Mouse (Mus musculus) splenic B cell, adult 2 months (primary cell): ENCODE data around the gene Comtd1.

Source experiments
- DNase-seq: peaks from one replicate; pipeline ENCODE4 v3.0.0-alpha.2; 2011; ENCODE audit warnings: low read depth, low spot score
- H3K27me3 ChIP-seq: 2 replicates; pipeline ENCODE4 v1.6.1; 2012; ENCODE audit warnings: mild to moderate bottlenecking, low read length, moderate library complexity, mixed read lengths; ENCODE audit not compliant: control insufficient read depth, poor library complexity, insufficient read depth, severe bottlenecking
- H3K36me3 ChIP-seq: 2 replicates; pipeline ENCODE4 v1.6.1; 2012; ENCODE audit warnings: mild to moderate bottlenecking, low read length, moderate library complexity, mixed read lengths; ENCODE audit not compliant: control insufficient read depth, poor library complexity, insufficient read depth, severe bottlenecking

The Comtd1 gene

DNA sequence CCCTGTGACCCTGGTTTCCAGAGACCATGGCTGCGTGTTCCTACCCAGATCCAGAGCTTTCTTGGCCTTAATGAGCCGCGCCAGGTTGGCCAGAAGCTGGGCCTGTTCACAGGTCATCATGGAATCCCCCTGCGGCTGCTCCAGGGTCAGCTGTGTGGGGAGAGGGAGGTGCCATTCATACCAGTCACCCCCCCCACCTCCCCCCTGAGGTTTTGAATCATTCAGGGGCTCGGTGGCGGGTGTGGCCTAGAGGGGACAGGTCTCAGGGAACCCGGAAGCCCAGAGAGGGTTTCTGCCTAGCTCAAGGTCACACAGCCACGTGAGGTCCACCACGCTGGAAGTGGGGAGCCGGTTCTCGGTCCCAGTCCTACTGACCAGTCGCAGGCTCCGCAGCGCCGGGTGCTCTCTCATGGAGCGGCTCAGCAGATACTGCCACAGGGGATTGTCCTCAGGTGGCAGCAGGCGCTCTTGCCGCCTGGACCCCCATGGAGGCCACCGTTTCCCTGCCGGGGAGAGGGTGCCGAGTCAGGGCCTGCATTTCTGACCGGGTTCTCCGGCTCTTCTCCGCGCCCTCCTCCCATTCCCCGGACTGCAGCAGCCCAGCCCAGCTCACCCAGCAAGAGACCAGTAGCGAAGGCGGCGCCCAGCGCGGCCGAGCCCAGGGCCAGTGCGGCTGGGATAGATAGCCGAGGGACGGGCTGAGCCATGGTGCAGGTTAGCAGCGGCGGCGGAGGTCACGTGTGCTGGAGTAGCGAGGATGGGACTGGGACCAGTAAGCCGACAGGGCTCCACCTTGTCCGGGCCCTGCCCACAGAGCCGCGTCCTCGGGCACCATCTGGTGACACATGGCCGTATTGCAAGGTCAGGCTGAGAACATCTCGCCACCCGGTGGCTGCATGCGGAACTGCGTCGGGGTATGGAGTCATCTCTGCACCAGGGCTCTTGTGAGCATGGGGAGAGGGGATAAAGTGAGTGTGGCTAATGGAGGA, at the start of gene Comtd1:
Gene Comtd1 (minus strand): TSS at position 812 of the 989 bp plus-strand sequence.
- no peaks in the 10 kb centered on the region for H3K27me3 ChIP-seq
- H3K36me3 ChIP-seq: peaks cover 2% of the 10 kb centered on the region
- DNase-seq: peak; percentile 93

DNA sequence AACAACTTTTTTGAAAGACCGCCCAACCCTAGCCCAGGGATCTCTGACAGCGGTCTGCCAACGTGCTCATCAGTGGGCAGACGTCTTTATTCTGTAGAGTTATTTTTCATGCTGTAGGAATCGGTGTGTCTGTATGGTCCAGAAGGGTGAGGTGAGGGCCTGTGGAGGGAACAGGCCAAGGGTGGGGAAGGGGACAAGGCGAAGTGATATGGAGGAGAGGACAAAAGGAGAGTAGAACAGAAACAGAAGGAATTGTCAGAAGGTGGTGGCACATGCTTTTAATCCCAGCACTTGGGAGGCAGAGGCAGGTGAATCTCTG, 43.5 kb upstream of the Comtd1 start:
- Histone ChIP-seq H3K36me3 (no peaks in the 10 kb centered on the region), H3K27me3 (no peaks in the 10 kb centered on the region)
- DNase-seq: no peak

DNA sequence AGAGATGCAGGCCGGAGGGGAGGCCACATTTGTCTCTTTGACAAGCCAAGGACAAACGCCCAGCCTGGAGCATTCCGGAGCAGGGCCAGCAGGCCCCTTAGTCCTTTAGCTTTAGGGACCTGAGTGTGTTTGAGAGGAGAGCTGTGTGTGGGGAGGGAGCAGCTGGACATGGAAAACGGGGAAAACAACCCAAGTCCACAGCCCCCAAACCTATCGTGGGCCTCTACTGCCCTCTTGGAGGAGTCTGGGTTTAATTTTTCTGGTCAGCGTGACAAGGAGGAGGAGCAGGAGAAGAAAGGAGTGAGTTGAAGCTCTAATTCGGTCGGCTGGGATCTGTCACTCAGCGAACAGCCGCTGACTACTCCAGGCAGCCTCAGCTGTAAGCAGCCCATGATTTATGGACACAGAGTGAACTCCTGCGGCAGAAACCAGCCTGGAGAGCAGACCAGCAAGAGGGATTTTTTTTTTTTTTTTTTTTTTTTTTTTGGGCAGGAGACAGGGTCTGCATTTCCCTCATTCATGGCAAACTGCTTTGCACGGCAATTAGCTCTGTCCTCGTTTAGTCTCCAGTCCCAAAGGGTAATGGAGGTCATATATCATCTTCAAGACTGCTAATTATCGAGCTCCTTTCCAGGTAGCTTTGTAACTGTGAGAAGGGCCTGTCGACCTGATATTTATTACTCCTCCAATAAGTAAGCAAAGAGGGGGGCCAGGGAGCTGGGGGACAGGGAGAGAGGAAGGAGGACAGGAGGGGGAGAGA, 43.0 kb upstream of the Comtd1 start:
- Histone ChIP-seq H3K36me3 (no peaks in the 10 kb centered on the region), H3K27me3 (no peaks in the 10 kb centered on the region)
- DNase-seq: no peak

DNA sequence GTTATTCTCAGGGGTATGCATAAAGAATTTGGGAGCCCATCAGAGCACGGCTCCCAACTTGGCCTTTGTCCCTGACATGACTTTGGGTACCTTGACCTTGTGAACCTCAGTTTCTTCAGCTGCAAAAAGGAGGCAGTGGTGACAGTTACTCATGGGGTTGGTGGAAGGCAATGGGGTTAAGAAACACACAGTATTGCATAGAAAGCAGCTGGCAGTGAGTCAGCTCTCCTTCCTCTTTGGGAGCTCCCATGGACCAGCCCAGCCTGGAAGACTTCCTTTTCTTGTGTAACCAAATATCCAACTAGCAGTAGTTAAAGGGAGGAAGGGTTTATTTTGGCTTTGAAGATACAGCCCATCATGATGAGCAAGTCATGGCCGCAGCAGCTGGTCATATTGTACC, 41.7 kb upstream of the Comtd1 start:
- H3K36me3 ChIP-seq: no peaks in the 10 kb centered on the region
- H3K27me3 ChIP-seq: no peaks in the 10 kb centered on the region
- no peak for DNase-seq

DNA sequence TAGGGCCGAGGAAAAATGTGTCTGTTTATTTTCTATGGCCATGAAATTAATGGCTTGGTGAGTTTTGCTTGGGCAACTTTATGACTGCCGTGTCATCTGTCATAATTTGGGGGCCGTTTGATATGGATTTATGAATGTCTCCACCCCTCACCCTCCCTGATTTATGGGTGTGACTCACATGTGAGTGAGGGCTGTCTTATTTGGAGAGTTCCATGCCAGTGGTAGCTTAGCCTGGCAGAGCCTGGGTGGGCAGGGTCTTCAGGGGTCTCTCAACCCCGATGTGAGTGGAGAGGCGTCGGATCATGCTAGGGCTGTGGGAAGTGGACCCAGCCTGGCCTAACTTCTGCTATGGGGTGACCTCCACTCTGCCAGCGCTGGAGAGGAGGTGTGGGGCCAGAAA, 18.0 kb upstream of the Comtd1 start:
- Histone ChIP-seq H3K36me3 (no peaks in the 10 kb centered on the region), H3K27me3 (no peaks in the 10 kb centered on the region)
- DNase-seq: no peak

DNA sequence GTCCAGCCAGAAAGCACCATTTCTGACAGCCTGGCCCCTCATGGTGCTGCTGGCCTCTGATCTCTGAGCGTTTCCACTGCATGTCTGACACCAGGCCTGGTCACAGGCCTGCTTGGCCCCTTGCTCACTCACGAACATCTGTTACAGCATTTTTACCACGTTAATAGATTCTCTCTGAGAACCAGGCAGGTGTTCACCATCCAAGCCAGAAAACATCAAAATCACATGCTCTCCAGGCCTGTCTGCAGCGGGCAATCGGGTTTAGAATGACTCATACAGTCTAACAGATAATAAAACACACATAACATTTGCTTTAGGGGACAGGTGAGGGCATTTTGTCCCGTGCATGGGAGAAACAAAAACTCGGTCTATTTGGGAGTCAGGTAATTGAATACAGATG, 17.5 kb upstream of the Comtd1 start:
- Histone ChIP-seq H3K27me3 (no peaks in the 10 kb centered on the region), H3K36me3 (no peaks in the 10 kb centered on the region)
- DNase-seq: no peak

DNA sequence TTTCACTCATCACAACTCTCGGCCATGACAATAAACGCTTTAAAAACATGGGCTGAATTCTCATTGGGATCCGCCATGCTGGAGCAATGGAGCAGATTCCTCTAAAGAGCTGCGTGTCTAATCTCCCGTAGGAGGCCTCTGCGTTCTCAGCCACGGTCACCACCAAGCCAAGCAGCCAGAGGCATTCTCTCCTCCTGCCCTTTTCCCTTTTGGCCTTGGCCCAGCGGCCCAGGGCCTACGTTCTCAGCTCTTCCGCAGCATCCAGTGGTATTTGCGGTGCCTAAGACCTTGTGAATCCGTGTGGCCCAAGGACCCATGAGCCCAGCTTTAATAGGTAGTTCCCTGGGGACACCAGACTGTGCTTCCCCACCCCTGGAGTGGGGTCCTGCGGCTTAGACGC, 8.1 kb upstream of the Comtd1 start:
- Histone ChIP-seq H3K36me3 (no peaks in the 10 kb centered on the region), H3K27me3 (no peaks in the 10 kb centered on the region)
- no peak for DNase-seq

DNA sequence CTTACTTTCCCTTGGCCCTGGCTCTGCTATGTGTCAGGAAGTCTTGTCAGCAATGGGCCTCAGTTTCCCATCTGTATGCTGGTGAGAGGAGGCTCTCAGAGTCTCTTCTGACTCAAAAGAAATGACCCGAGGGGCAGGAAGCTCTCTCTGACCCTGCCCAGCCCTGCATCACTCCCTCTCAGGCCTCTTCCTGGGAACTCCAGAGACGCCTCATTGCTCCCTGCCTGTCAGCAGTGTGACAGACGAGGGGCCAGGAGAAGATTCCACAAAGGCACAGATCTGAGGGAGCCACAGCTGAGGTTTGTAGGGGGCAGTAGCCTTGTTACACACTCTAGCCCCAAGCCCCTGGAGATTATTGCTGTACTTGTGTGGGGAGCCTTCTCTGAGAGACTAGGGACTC, 7.2 kb upstream of the Comtd1 start:
- H3K27me3 ChIP-seq: no peaks in the 10 kb centered on the region
- no peak for DNase-seq
- H3K36me3 ChIP-seq: no peaks in the 10 kb centered on the region

DNA sequence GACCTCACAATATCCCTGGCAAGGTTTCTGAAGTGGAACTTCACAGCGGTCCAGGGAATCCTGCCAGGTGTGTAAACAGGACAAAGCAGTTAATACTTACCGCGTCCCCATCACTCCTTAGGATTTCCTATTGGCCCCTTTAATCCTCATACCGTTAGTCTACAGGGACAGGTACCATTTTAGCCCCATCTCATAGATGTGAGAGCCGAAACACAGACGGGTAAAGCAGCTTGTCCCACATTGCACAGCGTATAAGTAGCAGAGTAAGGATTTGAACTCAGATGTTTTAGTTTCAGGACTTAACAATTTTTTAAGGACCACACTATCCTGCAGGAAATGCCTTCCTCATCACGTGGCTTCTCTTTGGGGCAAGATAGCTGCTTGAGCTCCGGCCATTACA, 5.5 kb upstream of the Comtd1 start:
- DNase-seq: no peak
- Histone ChIP-seq H3K36me3 (no peaks in the 10 kb centered on the region), H3K27me3 (no peaks in the 10 kb centered on the region)

DNA sequence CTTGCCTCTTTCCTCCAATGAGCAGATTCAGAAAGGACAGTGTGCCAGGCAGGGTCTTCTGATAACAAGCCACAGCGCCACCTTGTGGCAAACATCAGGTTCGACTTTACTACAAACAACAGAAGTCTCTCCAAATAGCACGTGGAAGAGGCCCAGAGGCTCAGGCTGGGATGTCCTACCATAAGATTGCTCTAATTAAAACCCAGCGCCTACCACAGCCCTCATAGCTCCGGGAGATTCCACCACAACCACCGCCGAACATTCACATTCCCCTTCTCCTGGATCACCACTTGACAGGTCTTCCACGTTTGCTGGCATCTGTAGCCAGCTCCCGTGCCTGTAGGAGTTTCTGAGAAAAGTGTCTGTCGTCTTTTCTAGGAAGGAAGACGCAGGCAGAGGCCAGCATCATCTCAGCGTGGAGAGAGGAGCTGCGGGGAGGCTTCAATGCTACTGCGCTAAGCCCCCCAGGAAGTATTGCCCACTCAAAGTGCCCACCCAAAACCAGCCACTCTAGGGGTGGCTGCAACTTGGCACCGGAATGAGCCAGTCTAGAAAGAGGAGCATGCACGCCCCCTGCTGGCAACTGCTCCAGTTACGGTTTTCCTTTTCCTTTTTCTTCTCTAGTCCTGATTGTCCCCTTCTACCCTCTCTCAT, 4.8 kb upstream of the Comtd1 start:
- DNase-seq: peak; percentile 89
- no peaks in the 10 kb centered on the region for H3K36me3 ChIP-seq
- no peaks in the 10 kb centered on the region for H3K27me3 ChIP-seq

DNA sequence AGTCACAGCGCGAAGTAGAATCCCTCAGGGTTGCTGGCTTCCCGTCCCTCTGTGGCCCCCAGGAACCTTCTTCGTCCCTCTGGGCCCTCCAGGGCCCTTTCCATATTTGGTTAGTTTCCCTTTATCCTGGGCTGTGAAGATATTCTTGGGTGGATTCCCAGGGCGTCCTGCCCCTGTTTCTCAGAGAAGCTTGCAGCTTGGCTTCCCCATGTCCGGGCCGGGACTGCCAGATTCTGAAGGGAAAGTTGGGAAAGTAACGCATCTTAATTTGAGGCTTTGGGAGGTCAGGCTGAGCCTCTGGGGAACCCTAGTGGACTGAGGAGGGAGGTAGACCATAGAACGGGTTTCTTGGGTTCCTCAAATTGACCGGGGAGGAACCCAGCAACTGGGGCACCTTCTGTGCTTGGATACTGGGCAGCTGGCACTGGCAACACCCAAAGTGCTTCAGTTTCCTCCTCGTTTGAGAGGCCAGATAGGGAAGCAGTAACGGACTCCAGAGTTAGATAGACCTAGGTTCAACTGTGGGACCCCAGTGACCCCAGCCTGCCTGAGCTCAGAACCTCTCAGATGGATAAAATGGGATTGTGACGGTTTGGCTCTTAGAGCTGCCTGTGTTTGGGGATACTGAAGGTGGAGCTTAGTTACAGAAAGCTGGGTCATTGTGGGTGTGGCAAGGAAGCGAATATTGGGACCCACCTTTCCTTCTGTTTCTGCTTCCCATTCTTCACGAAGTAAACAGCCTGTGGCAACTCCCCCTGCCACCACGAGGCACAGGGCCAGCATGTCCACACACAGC, 3.4 kb upstream of the Comtd1 start:
- Histone ChIP-seq H3K27me3 (no peaks in the 10 kb centered on the region), H3K36me3 (no peaks in the 10 kb centered on the region)
- DNase-seq: no peak

DNA sequence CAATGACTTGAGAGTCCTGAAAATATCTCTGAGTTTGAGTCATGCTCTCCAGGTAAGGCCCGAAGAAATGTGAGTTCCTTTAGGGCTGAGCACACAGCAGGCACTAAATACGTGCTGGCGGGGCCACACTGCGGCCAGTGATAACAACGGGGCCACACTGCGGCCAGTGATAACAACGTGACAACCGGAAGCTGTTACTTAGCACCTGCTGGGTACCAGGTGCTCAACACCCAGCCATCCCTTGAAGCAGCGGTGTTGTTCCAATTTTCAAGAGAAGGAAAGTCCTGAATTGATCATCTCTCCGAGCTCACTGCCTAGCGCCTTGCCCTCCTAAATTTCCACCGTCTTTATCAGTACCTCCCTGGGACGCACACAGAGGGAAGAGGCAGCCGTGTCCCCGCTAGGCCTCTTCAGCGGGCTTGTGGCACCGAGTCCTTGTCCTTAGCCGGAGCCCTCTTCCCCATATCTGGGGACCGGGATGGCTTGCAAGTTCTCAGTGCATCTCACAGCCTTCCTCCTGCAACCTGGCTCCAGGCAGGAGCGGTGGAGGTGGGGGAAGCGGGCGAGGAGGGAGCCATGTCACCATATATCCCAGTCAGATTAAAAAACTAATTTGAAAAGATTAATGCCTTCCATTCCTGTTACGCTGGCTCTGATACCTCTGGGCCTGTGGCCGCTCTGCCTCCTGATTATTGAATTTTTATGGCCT, 1.8 kb upstream of the Comtd1 start:
- Histone ChIP-seq H3K27me3 (no peaks in the 10 kb centered on the region), H3K36me3 (no peaks in the 10 kb centered on the region; the same call in 1 of the 2 replicates)
- DNase-seq: no peak

DNA sequence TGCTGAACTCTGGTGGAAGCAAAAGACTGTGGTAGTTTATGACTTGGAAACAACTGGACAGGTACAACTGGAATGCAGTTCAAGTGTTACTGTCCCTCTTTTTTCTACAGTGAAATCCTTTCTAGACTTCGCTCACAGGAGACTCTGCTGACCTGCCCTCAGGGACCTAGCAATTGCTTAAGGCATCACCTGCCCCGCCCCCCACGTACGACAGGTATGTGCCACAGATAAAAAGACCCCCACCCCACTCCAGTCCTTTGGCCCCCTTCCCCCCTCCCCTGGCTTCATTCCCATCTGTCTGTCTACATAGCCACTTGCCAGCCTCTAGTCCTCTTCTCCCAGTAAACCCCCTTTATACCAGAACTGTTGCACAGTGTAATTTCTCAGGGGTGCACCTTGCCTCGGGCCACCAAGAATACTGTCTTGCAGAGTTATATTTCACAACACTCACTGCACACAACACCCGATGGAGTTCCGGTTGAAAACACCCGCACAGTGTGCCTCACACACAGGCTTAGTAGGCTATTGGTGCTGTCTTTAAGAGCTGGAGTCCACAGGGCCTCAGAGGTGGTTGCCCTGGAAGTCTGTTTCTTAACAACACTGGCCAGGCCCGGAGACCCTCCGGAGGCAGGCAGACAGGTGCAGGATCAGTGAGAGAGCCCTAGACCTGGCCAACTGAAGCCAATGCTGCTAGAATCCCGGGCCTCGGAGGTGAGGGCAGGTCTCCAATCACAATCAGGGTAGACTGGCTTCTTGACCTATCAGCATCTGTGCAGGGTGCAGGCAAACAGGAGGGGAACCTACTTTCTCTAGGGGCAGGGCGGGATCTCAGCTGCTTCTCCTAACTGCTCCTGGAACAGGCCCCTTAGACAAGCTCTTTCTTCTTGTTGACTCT, 994 bp upstream of the Comtd1 start:
- Histone ChIP-seq H3K36me3 (peaks cover 2% of the 10 kb centered on the region), H3K27me3 (no peaks in the 10 kb centered on the region)
- no peak for DNase-seq
